8 mouse cellular contexts compared by ENCODE assay signal in the genomic region with DNA sequence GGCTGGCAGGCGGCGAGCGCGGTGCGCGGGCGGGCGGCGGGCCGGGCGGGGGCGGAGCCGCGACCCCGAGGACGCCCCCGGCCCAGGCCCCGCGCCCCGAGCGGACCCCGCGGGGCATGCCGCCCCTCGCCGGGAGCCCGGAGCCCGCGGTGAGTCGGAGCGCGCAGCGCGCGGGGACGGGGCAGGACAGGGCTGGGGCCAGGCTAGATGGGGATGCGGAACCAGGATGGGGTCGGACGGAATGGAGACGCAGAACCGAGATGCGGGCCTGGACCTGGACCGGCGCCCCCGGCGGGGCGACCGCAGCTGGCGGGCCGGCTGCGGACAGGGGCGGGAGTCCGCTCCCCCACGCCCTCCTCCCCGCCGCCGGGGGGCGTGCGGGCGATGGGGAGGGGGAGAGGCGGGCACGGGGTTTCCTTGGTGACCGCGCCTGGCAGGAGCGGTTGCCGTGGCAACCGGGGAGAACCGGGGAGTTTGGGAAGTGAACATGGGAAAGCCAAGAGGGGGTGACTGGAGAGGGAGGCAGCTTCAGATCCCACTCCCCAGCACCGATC. TPM values are rescaled to one million over a fixed set of nuclear protein-coding genes. Genes with fewer than 3 reads are reported as not detected.
DNase-seq lines count a peak whose midpoint lies in the region; ATAC-seq and TF ChIP-seq lines count a peak whose summit lies in the region.

A gene (plus strand): TSS at position 51 of the 554 bp plus-strand sequence.

- H3K4me2 ChIP-seq in intestine, embryonic 14.5 days (ENCODE audit: low read length): peak within 1 kb of the TSS; percentile 64
- H3K4me2 ChIP-seq in stomach, postnatal 0 days (replicated peaks; ENCODE audit: low read depth): peak within 1 kb of the TSS; percentile 57

- TF ChIP-seq EP300 in stomach, postnatal 0 days (optimal IDR thresholded peaks at IDR 0.05): no peak

- H3K4me3 ChIP-seq in ES-E14 (ENCODE audit: insufficient read depth in 1 of 2, low read depth in 1 of 2, low read length in 2 of 2, poor library complexity in 1 of 2, severe bottlenecking in 1 of 2): peak within 1 kb of the TSS; percentile 52 to 78; a peak in 3 of 4 replicates
- peak within 1 kb of the TSS; percentile 43 for H3K4me3 ChIP-seq in intestine, embryonic 14.5 days (ENCODE audit: low read depth, low read length)
- peak within 1 kb of the TSS; percentile 35 for H3K4me3 ChIP-seq in stomach, postnatal 0 days (ENCODE audit: low read depth, low read length)

- H3K27me3 ChIP-seq in intestine, embryonic 14.5 days (replicated peaks; ENCODE audit: control insufficient read depth, insufficient read depth, low read length): peaks cover 56% of the 10 kb centered on the region
- H3K27me3 ChIP-seq in stomach, postnatal 0 days (ENCODE audit: control insufficient read depth, insufficient read depth, low read length): peaks cover 8% of the 10 kb centered on the region; the same call in 1 of the 2 replicates

- 2% methylated on average over 51 of the region's 69 CpGs for WGBS in intestine, embryonic 14.5 days
- 1% methylated on average over 41 of the region's 69 CpGs for WGBS in stomach, postnatal 0 days

- peak; percentile 22; the same call in 1 of the 2 replicates for ATAC-seq in intestine, embryonic 14.5 days (replicated peaks; ENCODE audit: low FRiP score, low TSS enrichment, low read depth)
- peak; percentile 31 for ATAC-seq in stomach, postnatal 0 days (ENCODE audit: low FRiP score, low TSS enrichment)

- TF ChIP-seq CTCF in stomach, postnatal 0 days (IDR thresholded peaks at IDR 0.05; ENCODE audit: low read depth): no peak

- H3K27ac ChIP-seq in ES-E14 (ENCODE audit: insufficient read depth, low read depth, low read length, poor library complexity, severe bottlenecking): no peak within 1 kb of the TSS
- no peak within 1 kb of the TSS for H3K27ac ChIP-seq in intestine, embryonic 14.5 days (ENCODE audit: low read depth)
- no peak within 1 kb of the TSS for H3K27ac ChIP-seq in stomach, postnatal 0 days (replicated peaks)

- in situ Hi-C loops in ES-E14 (cut with MboI; ENCODE audit: low sequenced_read_pairs in 2 of 2, unreplicated experiment in 2 of 2): loop anchor here in 1 of 2 experiments (25.0 kb wide), 1 partner anchor 167 kb away; a partner anchor contains a TSS

- intact Hi-C loops in gastrocnemius, postnatal 36 days (cut with DNase I): no loop called here

- DNase-seq in ES-E14 (ENCODE audit: low read depth, low spot score): no peak
- DNase-seq in cerebellum, adult 11-12 months: peak; percentile 74
- DNase-seq in forelimb bud, embryonic 11.5 days (ENCODE audit: low read depth, low spot score): peak; percentile 44
- DNase-seq in intestine, embryonic 14.5 days (ENCODE audit: low spot score): peak; percentile 61
- DNase-seq in mesoderm, embryonic 11.5 days (ENCODE audit: low read depth, low spot score): peak; percentile 83
- DNase-seq in stomach, postnatal 0 days (ENCODE audit: low spot score): no peak
- no peak for DNase-seq in gastrocnemius, postnatal 36 days
- no peak for DNase-seq in thymus, postnatal 36 days

- peaks cover 4 to 14% of the 10 kb centered on the region in 2 experiments; a peak in 2 of 4 replicates for H3K4me1 ChIP-seq in ES-E14 (ENCODE audit: control insufficient read depth in 2 of 2, insufficient read depth in 2 of 2, low read length in 2 of 2, poor library complexity in 1 of 2)
- H3K4me1 ChIP-seq in intestine, embryonic 14.5 days (replicated peaks; ENCODE audit: control insufficient read depth, insufficient read depth, low read length): 0 out of 2 replicates have a peak, but pooled peaks cover 4% of the 10 kb centered on the region
- no peaks in the 10 kb centered on the region for H3K4me1 ChIP-seq in stomach, postnatal 0 days (replicated peaks; ENCODE audit: control insufficient read depth, insufficient read depth)

- peak within 1 kb of the TSS; percentile 48 for H3K9ac ChIP-seq in ES-E14 (ENCODE audit: insufficient read depth, low read depth, low read length, poor library complexity, severe bottlenecking)
- H3K9ac ChIP-seq in intestine, embryonic 14.5 days (ENCODE audit: low read length): peak within 1 kb of the TSS; percentile 32
- peak within 1 kb of the TSS; percentile 41 for H3K9ac ChIP-seq in stomach, postnatal 0 days (ENCODE audit: low read length)

- H3K36me3 ChIP-seq in ES-E14 (ENCODE audit: control insufficient read depth, insufficient read depth, low read length, poor library complexity, severe bottlenecking): no peaks in the 10 kb centered on the region
- H3K36me3 ChIP-seq in intestine, embryonic 14.5 days (ENCODE audit: control insufficient read depth, insufficient read depth, low read length): no peaks in the 10 kb centered on the region
- H3K36me3 ChIP-seq in stomach, postnatal 0 days (ENCODE audit: control insufficient read depth, insufficient read depth, low read length): no peaks in the 10 kb centered on the region

- H3K9me3 ChIP-seq in ES-E14 (ENCODE audit: control insufficient read depth, insufficient read depth, low read depth, low read length): no peaks in the 10 kb centered on the region
- no peaks in the 10 kb centered on the region for H3K9me3 ChIP-seq in intestine, embryonic 14.5 days (ENCODE audit: control insufficient read depth, low read length)
- H3K9me3 ChIP-seq in stomach, postnatal 0 days (ENCODE audit: control insufficient read depth, low read length): no peaks in the 10 kb centered on the region

TF ChIP-seq in ES-E14, 5 proteins besides CTCF, POLR2A, EP300 and RAD21:
- TF ChIP-seq HCFC1 (IDR thresholded peaks at IDR 0.05; ENCODE audit: borderline replicate concordance, insufficient read depth, low read length) (no peak), MAFK (IDR thresholded peaks at IDR 0.05; ENCODE audit: insufficient read depth, low read depth, low read length) (no peak), ZNF384 (IDR thresholded peaks at IDR 0.05; ENCODE audit: low read depth, low read length) (no peak), ZC3H11A (IDR thresholded peaks at IDR 0.05; ENCODE audit: borderline replicate concordance, low read depth, low read length) (no peak), CHD2 (IDR thresholded peaks at IDR 0.05; ENCODE audit: low read depth, low read length) (no peak)

RNA-seq across cellular contexts. Expression of the gene that starts here (rescaled TPM):
- 0.18 TPM in 1 of 2 replicates, not detected in the other for total RNA-seq in ES-E14 (2012; rRNA removed)
- 1.3 TPM in 2 replicates for polyA plus RNA-seq in intestine, embryonic 14.5 days (2014; fragmentation: Nextera tagmentation; extraction: Ambion mirVana)
- 0.36 and 0.52 TPM in 2 replicates for polyA plus RNA-seq in stomach, postnatal 0 days (2015; fragmentation: Nextera tagmentation; extraction: Ambion mirVana)
- total RNA-seq in gastrocnemius, postnatal 36 days (2021): under 1 TPM in 1 of 2 experiments, not detected in 1; 0.20 TPM

Comparison
In these comparisons a context has a peak if more than half of its experiments do, and no peak if none do; other contexts are left out.
1. Peak in ATAC-seq, H3K4me3 ChIP-seq, H3K9ac ChIP-seq and H3K4me2 ChIP-seq in stomach, postnatal 0 days; RNA of the gene not detected or under 1 TPM.
2. DNase-seq: peak in cerebellum, adult 11-12 months (single experiment), forelimb bud, embryonic 11.5 days (single experiment), intestine, embryonic 14.5 days (single experiment) and mesoderm, embryonic 11.5 days (single experiment); none in ES-E14 (single experiment), stomach, postnatal 0 days (single experiment), gastrocnemius, postnatal 36 days (0 of 2) and thymus, postnatal 36 days (0 of 2).
3. Peak in every context shown above with its lines, with median percentiles within 50 percentile points of each other: H3K4me3 ChIP-seq and H3K9ac ChIP-seq.